Mouse (Mus musculus) myocyte (in vitro differentiated cells): ENCODE data around the gene Sephs2.

Experiments used
- MYOD1 ChIP-seq, 3 experiments: IDR thresholded peaks; one replicate each; pipeline ENCODE4 v1.6.1; 2011; ENCODE audit warnings: control low read depth in 2 of 3, low read depth in 2 of 3, mild to moderate bottlenecking in 2 of 3, moderate library complexity in 1 of 3; ENCODE audit not compliant: insufficient read length in 2 of 3, control insufficient read depth in 1 of 3
- POLR2A ChIP-seq: IDR thresholded peaks from one replicate; pipeline ENCODE4 v1.6.1; 2011; ENCODE audit warnings: low read depth, mild to moderate bottlenecking, control low read depth, moderate library complexity; ENCODE audit not compliant: insufficient read length
- TCF12 ChIP-seq: IDR thresholded peaks from one replicate; pipeline ENCODE4 v1.6.1; 2011; ENCODE audit warnings: mild to moderate bottlenecking, control low read depth; ENCODE audit not compliant: poor library complexity, insufficient read depth, severe bottlenecking

GRCm38 (mm10) chr7:127256518-127256917 lies 17.3 kb downstream of the Sephs2 start:
- TF ChIP-seq POLR2A (no peak), MYOD1 (IDR thresholded peaks at IDR 0.05; ENCODE audit: control insufficient read depth in 1 of 3, insufficient read length in 2 of 3, low read depth in 2 of 3) (no peak), TCF12 (no peak)
